11 mouse cellular contexts compared by ENCODE assay signal in genomic region chr7:28902809-28903208, GRCm38 (mm10). TPM values are rescaled to one million over a fixed set of nuclear protein-coding genes. Genes with fewer than 3 reads are reported as not detected.
DNase-seq lines count a peak whose midpoint lies in the region; ATAC-seq lines count a peak whose summit lies in the region.
"Had no signal": no experiment of that assay in that cellular context is flagged by ENCODE, and none has a peak within 500 bp of the region (broad histone marks: within the 10 kb centered on the region; RNA-seq: fewer than 3 reads in every experiment).

No protein-coding gene starts in this region.

- H3K4me2 ChIP-seq in embryonic facial prominence, embryonic 13.5 days: no peak overlapping the region
- H3K4me2 ChIP-seq in midbrain, embryonic 14.5 days (ENCODE audit: low read length): no peak overlapping the region
- no peak overlapping the region for H3K4me2 ChIP-seq in intestine, embryonic 16.5 days (ENCODE audit: low read depth, low read length)

- no peak for DNase-seq in embryonic facial prominence, embryonic 10.5 days (ENCODE audit: low spot score)
- DNase-seq in right cerebral cortex, adult 18-20 months: peak; percentile 86
- DNase-seq in right cerebral cortex, postnatal 4 days: no peak
- DNase-seq in left cerebral cortex, postnatal 25 days (ENCODE audit: low spot score in 2 of 2): peak; percentile 60 to 95
- no peak for DNase-seq in retina, postnatal 1 day
- DNase-seq in midbrain, embryonic 14.5 days: no peak
- DNase-seq: kidney, adult 11 months had no signal

- no peaks in the 10 kb centered on the region for H3K9me3 ChIP-seq in embryonic facial prominence, embryonic 13.5 days
- no peaks in the 10 kb centered on the region for H3K9me3 ChIP-seq in embryonic facial prominence, embryonic 10.5 days
- H3K9me3 ChIP-seq in midbrain, embryonic 14.5 days (ENCODE audit: control insufficient read depth, low read length): no peaks in the 10 kb centered on the region
- H3K9me3 ChIP-seq in intestine, embryonic 16.5 days (ENCODE audit: control insufficient read depth, low read length): no peaks in the 10 kb centered on the region

- H3K9ac ChIP-seq in embryonic facial prominence, embryonic 13.5 days: 0 out of 2 replicates have a peak overlapping the region, but pooled peaks have one; percentile 2
- no peak overlapping the region for H3K9ac ChIP-seq in midbrain, embryonic 14.5 days (replicated peaks; ENCODE audit: low read length)
- H3K9ac ChIP-seq in intestine, embryonic 16.5 days (ENCODE audit: low read depth, low read length): no peak overlapping the region

- peak overlapping the region; percentile 71 for H3K27ac ChIP-seq in embryonic facial prominence, embryonic 13.5 days
- H3K27ac ChIP-seq in embryonic facial prominence, embryonic 10.5 days (replicated peaks): no peak overlapping the region
- no peak overlapping the region for H3K27ac ChIP-seq in midbrain, embryonic 14.5 days (replicated peaks; ENCODE audit: low read depth, low read length)
- H3K27ac ChIP-seq in intestine, embryonic 16.5 days (ENCODE audit: low read length): no peak overlapping the region

- 80% methylated on average over 3 of the region's 3 CpGs for WGBS in embryonic facial prominence, embryonic 13.5 days
- WGBS in embryonic facial prominence, embryonic 10.5 days: 98% methylated on average over 3 of the region's 3 CpGs
- WGBS in midbrain, embryonic 14.5 days: 94% methylated on average over 3 of the region's 3 CpGs
- 96% methylated on average over 3 of the region's 3 CpGs for WGBS in intestine, embryonic 16.5 days

- peaks cover 24% of the 10 kb centered on the region for H3K4me1 ChIP-seq in embryonic facial prominence, embryonic 13.5 days
- no peaks in the 10 kb centered on the region for H3K4me1 ChIP-seq in embryonic facial prominence, embryonic 10.5 days
- H3K4me1 ChIP-seq in midbrain, embryonic 14.5 days (ENCODE audit: control insufficient read depth, insufficient read depth, low read length): no peaks in the 10 kb centered on the region
- no peaks in the 10 kb centered on the region for H3K4me1 ChIP-seq in intestine, embryonic 16.5 days (ENCODE audit: control insufficient read depth, insufficient read depth, low read length)

- H3K4me3 ChIP-seq in embryonic facial prominence, embryonic 13.5 days: no peak overlapping the region
- H3K4me3 ChIP-seq in embryonic facial prominence, embryonic 10.5 days: no peak overlapping the region
- no peak overlapping the region for H3K4me3 ChIP-seq in midbrain, embryonic 14.5 days (replicated peaks; ENCODE audit: low read depth, low read length)
- no peak overlapping the region for H3K4me3 ChIP-seq in intestine, embryonic 16.5 days (ENCODE audit: low read length)

- H3K36me3 ChIP-seq in embryonic facial prominence, embryonic 13.5 days: peaks cover 99% of the 10 kb centered on the region
- peaks cover 100% of the 10 kb centered on the region for H3K36me3 ChIP-seq in embryonic facial prominence, embryonic 10.5 days (replicated peaks)
- peaks cover 97% of the 10 kb centered on the region for H3K36me3 ChIP-seq in midbrain, embryonic 14.5 days (ENCODE audit: control insufficient read depth, insufficient read depth, low read length)
- peaks cover 64% of the 10 kb centered on the region for H3K36me3 ChIP-seq in intestine, embryonic 16.5 days (ENCODE audit: control insufficient read depth, insufficient read depth, low read length)

- no peaks in the 10 kb centered on the region for H3K27me3 ChIP-seq in embryonic facial prominence, embryonic 13.5 days
- H3K27me3 ChIP-seq in embryonic facial prominence, embryonic 10.5 days (replicated peaks; ENCODE audit: low read depth, poor library complexity, severe bottlenecking): no peaks in the 10 kb centered on the region
- no peaks in the 10 kb centered on the region for H3K27me3 ChIP-seq in midbrain, embryonic 14.5 days (ENCODE audit: control insufficient read depth, insufficient read depth, low read length)
- H3K27me3 ChIP-seq in intestine, embryonic 16.5 days (replicated peaks; ENCODE audit: control insufficient read depth, insufficient read depth, low read length): no peaks in the 10 kb centered on the region

- no peak for ATAC-seq in embryonic facial prominence, embryonic 13.5 days (ENCODE audit: insufficient number of reproducible peaks, insufficient read depth, low FRiP score, low TSS enrichment, low read depth)
- ATAC-seq in midbrain, embryonic 14.5 days (ENCODE audit: low FRiP score, low TSS enrichment): no peak
- no peak for ATAC-seq in intestine, embryonic 16.5 days
- ATAC-seq: forebrain, embryonic 16.5 days had no signal

- intact Hi-C loops in left cerebral cortex, postnatal 25 days (cut with DNase I): loop anchor here (1.0 to 5.0 kb wide), 3 partner anchors 19 to 76 kb away; partner anchors contain the start of gene Ech1

RNA-seq across cellular contexts. Expression of gene Capn12, which starts 21.6 kb away (rescaled TPM):
- polyA plus RNA-seq in embryonic facial prominence, embryonic 13.5 days (2015; fragmentation: Nextera tagmentation; extraction: Ambion mirVana): 0.69 and 1.2 TPM in 2 replicates
- 0.44 and 0.55 TPM in 2 replicates for polyA plus RNA-seq in embryonic facial prominence, embryonic 10.5 days (2016; fragmentation: Nextera tagmentation; extraction: Ambion mirVana)
- total RNA-seq in left cerebral cortex, postnatal 25 days (2021): under 1 TPM; 0.32 to 0.66 TPM
- polyA plus RNA-seq in midbrain, embryonic 14.5 days (2014; fragmentation: Nextera tagmentation; extraction: Ambion mirVana): 0.33 and 0.55 TPM in 2 replicates
- polyA plus RNA-seq in intestine, embryonic 16.5 days (2015; fragmentation: Nextera tagmentation; extraction: Ambion mirVana): 0.29 and 0.39 TPM in 2 replicates
- total RNA-seq: liver, adult 2 months had no signal

RNA-seq across cellular contexts. Expression of gene Lgals7, which starts 39.2 kb away (rescaled TPM):
- 25.5 and 29.4 TPM in 2 replicates for polyA plus RNA-seq in embryonic facial prominence, embryonic 13.5 days (2015; fragmentation: Nextera tagmentation; extraction: Ambion mirVana)
- 0.63 and 1.9 TPM in 2 replicates for polyA plus RNA-seq in embryonic facial prominence, embryonic 10.5 days (2016; fragmentation: Nextera tagmentation; extraction: Ambion mirVana)
- total RNA-seq in left cerebral cortex, postnatal 25 days (2021): under 1 TPM in 1 of 2 experiments, not detected in 1; 0.50 TPM
- polyA plus RNA-seq in midbrain, embryonic 14.5 days (2014; fragmentation: Nextera tagmentation; extraction: Ambion mirVana): 7.9 and 22.6 TPM in 2 replicates
- polyA plus RNA-seq in intestine, embryonic 16.5 days (2015; fragmentation: Nextera tagmentation; extraction: Ambion mirVana): 0.56 and 0.97 TPM in 2 replicates
- total RNA-seq: liver, adult 2 months had no signal
- polyA plus RNA-seq: liver, adult 2 months had no signal

RNA-seq across cellular contexts. Expression of gene Actn4, which starts 59.3 kb away (rescaled TPM):
- polyA plus RNA-seq in embryonic facial prominence, embryonic 13.5 days (2015; fragmentation: Nextera tagmentation; extraction: Ambion mirVana): 232 and 258 TPM in 2 replicates
- polyA plus RNA-seq in embryonic facial prominence, embryonic 10.5 days (2016; fragmentation: Nextera tagmentation; extraction: Ambion mirVana): 260 and 269 TPM in 2 replicates
- 100 to 1,000 TPM; 190 to 202 TPM for total RNA-seq in left cerebral cortex, postnatal 25 days (2021)
- 102 and 118 TPM in 2 replicates for polyA plus RNA-seq in midbrain, embryonic 14.5 days (2014; fragmentation: Nextera tagmentation; extraction: Ambion mirVana)
- 402 and 447 TPM in 2 replicates for polyA plus RNA-seq in intestine, embryonic 16.5 days (2015; fragmentation: Nextera tagmentation; extraction: Ambion mirVana)

Comparison
In these comparisons a context has a peak if more than half of its experiments do, and no peak if none do; other contexts are left out.
1. DNase-seq: peak in right cerebral cortex, adult 18-20 months (single experiment) and left cerebral cortex, postnatal 25 days (2 of 2); none in embryonic facial prominence, embryonic 10.5 days (single experiment), right cerebral cortex, postnatal 4 days (single experiment), retina, postnatal 1 day (single experiment) and midbrain, embryonic 14.5 days (single experiment).